Mouse (Mus musculus) gastrocnemius, postnatal 14 days (tissue): Measurements from ENCODE around the gene Sdc4. TPM values are rescaled to one million over a fixed set of nuclear protein-coding genes. Genes with fewer than 3 reads are reported as not detected.

Experiments
- DNase-seq: peaks from one replicate; pipeline ENCODE4 v3.0.0; 2021; ENCODE audit warnings: mixed read lengths
- intact Hi-C: fragments of 180-260 bp; cut with DNase I; formaldehyde crosslinking; loops from one replicate; pipeline ENCODE4 v1.15.1; 2025; ENCODE audit warnings: low total_unique reads
- total RNA-seq, 2 experiments: library from RNA; stranded (reverse); gene quantifications; 2 replicates each; pipeline ENCODE4 v1.2.3; 2021

The Sdc4 gene
- total RNA-seq, 2 experiments from 2014 or later, result 45.1 to 72.6 TPM

DNA sequence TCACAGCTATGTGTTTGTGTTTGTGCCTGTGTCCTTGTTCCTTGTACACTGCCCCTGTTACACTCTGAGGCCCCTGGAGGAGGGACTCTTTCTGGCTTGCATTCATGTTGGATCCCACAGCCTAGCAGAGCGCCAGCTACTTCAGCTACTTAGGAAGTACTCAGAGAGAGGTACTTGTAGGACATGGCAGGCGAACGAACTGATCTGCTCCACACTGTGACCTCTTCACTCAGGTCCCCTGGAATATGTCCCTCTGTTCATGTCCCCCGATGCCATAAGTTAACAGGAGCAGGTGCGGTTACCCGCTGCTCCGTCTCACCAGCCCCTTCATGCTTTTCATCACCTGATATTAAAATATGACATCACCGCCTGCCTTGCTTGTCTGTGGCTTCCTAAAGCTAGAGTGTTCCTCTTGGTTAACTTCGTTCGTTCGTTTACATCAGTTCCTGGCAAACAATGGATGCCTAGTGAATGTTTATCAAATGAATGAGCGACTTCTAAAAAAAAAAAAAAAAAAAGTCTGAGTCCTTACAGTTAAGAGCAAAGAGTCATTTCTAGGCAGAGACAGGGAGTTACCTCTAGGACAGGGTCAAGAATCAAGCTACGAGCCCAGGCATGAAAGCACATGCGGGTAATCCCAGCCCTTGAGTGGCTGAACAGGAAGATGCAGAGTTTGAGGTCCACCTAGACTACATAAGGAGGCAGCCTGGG, 9.5 kb upstream of the Sdc4 start:
- intact Hi-C loops, result no loop called here
- DNase-seq, result no peak

DNA sequence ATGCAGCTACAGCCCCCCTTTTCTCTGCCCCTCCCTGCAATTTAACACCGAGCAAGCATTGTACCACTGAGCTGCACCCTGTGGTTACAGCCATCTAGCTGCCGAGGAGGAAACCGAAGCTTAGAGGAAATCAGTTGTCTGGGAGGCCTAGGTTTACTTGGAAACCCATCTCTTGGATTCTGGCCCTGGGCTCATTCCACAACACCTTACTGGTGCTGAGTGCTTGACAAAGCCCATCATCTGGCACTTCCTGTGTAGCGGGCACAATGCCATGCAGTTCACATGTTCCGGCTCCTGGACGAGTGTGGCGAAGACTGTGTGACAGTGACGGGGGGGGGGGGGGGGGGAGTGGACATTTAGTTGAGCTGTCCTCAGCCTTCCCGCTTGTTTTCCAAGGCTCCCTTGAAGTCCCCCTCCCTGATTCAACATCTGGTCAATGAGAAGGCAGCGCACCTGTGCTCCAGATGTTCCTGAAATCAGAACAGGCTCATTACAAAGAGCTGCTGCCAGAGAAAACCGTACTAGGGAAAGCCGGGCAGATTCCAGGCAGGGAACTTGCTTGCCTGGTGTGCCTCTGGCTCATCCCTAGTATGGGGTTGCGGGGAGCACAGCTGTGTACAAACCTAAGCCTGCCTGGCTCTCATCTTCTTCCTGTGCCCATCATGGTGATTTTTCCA, 8.5 kb upstream of the Sdc4 start:
- intact Hi-C loops, result no loop called here
- no peak for DNase-seq

DNA sequence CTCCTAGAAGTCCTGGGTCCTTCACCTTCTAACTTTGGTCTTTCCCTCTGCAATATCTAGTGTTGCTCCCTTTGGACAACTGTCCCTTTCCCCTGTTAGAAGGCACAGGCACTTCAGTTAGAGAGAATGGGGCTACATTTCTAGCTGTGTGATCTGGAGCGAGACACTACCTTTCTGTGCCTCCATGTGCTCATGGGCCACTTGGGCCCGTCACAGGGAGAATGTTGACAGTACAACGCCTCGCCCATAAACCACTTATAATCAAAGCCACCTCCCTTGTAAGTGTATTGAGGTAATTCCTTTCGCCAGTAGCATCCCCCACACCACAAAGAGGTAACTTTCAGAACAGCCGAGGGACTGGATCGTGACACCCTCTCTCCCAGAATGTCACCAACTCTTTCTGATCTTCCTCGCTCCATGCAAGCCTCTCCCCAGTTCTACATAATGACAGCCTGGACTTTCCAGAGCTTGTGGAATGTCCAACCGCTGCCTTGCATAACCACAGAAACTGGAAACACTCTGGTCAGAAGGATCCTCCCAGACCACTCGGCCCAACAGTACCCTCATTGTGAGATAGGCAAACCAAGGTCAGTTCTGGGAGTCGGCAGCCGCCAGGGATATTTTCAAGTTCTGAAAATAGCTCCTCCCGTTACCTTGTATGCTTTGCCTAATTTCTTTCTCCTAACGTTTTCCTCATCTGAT, 5.8 kb upstream of the Sdc4 start:
- no peak for DNase-seq
- intact Hi-C loops, result no loop called here

GRCm38 (mm10) chr2:164448921-164449320, 5.2 kb upstream of the Sdc4 start:
- DNase-seq, result no peak
- intact Hi-C loops, result no loop called here

GRCm38 (mm10) chr2:164448140-164448539, 4.5 kb upstream of the Sdc4 start:
- intact Hi-C loops, result no loop called here
- DNase-seq, result no peak

DNA sequence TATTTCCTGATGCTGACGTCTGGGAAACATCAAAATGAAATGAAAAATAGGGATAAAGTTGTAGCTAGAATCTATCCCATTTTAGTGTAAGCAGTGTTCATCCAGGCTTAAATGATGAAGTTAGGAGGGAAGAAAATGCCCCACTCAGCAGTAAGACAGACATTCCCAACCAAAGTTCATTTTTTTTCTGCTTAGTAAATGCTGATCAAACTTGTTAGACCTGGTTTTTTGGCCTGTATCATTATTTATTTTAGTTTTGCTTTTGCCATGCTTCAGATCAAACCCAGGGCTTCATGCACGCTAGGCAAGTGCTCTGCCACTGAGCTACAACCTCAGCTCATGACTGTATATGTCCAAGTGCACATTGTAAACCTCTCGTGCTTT, 2.4 kb upstream of the Sdc4 start:
- intact Hi-C loops, result no loop called here
- DNase-seq, result no peak

GRCm38 (mm10) chr2:164445399-164446085, 1.9 kb upstream of the Sdc4 start:
- intact Hi-C loops, result no loop called here
- DNase-seq, result no peak

- DNase-seq, result no peak
- intact Hi-C loops, result no loop called here
Measured at GRCm38 (mm10) chr2:164444701-164445100, 1.0 kb upstream of the Sdc4 start.

DNA sequence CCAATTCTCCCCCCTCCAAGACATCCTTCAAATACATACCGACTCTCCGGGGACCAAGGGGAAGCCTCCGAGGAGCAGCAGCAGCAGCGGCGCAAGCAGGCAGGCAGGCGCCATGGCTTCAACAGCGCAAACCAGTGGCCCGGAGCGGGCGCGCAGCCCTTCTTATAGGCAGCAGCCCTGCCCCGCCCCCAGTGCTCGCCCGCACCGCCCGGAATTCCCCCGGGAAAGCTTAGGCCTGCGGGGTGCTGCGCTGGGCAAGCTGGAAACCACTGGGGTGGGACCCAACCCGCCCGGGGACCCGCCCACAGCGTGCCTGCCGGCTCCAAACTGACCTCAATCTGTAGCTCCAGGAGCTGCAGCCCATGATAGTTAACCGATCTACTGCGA, 643 bp downstream of the Sdc4 start:
- intact Hi-C loops, result no loop called here
- peak; percentile 87 for DNase-seq

DNA sequence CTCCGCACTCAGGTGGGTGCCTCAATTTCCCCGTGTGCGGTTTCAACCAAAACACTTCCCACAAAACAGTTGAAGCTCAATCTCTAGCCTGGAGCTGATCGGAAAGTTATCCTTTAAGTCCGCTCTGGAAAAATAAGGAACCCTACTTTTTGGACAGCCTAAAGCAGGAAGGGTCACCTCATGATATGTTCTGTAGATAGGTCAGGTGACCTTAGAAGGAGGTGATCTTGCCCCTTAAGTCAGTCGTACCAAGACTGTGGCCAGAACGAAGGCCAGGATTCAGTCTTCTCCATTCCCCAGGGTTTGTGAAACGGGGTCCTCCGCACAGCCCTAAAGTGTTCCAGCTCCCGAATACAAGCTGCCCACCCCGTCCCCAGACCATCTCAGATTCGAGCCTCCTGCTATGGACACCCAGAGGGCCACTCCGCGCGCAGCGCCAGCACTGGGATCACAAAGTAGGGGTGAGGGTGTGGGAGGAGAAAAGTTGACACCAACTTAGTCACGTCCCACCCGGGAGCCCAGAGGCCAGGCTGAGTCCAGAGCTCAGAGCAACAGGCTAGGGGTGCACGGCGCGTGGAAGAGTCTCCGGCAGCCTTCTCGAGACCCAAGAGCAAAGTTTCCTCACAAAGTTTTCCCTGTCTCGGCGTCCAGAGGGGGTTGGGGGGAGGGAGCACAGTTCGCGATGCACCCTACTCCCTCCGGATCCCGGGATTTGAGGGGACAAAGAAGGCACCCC, 1.2 kb downstream of the Sdc4 start:
- peak; percentile 63 for DNase-seq
- intact Hi-C loops, result no loop called here

- DNase-seq, result no peak
- intact Hi-C loops, result no loop called here
Measured at GRCm38 (mm10) chr2:164441731-164442130, 2.0 kb downstream of the Sdc4 start.

DNA sequence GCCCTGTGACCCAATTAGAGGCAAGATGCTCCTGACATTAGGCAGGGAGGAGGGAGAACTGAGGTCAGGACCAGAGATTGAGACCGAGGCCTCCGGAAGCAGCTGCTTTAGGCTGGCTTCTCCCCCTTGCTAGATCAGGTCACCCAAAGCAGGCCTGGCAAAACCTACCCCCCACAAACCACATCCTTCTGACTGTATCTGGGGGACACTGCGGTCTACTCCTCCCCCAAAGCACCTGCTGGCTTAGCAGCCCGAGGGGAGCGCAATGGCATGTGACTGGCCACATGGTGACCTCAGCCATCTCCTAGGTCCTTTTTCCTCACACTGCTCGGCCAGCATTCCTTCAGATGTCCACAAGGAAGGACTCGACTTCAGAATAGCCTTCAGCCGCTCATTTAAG, 2.5 kb downstream of the Sdc4 start:
- DNase-seq, result peak; percentile 37
- intact Hi-C loops, result no loop called here

DNA sequence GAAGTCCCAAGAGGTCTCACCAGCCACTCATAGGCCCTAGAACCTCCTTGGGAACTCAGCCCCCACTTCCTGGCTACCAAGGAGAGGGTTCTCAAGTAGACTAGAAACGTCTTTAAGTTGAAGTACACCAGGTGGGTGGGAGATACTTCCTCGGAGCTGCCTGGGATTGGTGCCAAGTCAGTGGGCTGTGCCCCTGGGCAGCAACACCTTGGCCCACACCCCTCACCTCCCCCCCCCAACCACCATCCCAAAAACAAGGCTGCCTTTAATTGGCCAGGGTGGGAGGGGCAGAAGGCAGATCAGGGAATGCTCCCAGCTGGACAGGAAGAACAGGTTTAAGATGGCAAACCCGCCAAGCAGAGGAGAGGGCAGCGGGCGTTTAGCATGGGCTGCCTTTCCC, 3.4 kb downstream of the Sdc4 start:
- intact Hi-C loops, result no loop called here
- no peak for DNase-seq

GRCm38 (mm10) chr2:164439001-164439421, 4.7 kb downstream of the Sdc4 start:
- intact Hi-C loops, result no loop called here
- no peak for DNase-seq

- DNase-seq, result no peak
- intact Hi-C loops, result no loop called here
Measured at GRCm38 (mm10) chr2:164438257-164438656, 5.4 kb downstream of the Sdc4 start.

DNA sequence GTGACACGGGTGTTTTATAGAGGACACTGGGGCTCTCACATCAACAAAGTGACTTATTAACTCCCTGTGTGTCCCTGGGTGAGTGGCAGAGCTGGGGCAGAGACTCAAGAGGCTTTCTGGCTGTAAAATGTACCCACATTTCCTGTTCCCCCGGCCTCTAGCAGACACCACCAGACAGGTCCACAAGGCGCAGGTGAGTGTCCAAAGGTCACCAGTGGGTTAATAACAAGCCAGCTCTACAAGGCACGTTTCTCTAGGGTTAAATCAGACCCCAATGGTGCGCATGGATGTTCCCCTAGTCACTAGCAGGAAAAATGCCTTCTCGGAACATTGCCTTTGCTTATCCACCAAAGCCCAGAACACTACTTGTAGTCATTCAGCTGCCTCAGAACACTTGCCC, 6.0 kb downstream of the Sdc4 start:
- intact Hi-C loops, result no loop called here
- DNase-seq, result no peak

DNA sequence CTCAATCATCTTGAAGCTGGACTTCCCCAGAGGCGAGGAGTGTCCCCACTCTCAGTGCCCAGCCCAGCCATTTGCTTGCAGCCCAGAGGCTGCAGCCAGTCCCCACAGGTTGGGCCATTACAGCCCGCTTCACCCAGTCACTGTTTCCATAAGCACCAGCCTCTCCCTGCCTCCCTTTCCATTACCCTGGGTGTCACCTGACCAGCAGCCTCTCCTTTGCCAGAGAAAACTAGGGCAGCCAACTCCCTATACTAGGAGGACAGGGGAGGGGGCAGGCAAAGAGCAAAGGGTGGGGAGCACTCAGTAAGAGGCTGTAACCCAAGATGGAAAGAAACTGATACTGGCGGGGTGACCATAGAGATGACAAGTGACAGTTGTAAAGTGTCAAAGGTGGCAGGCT, 6.7 kb downstream of the Sdc4 start:
- DNase-seq, result peak; percentile 44
- intact Hi-C loops, result no loop called here

DNA sequence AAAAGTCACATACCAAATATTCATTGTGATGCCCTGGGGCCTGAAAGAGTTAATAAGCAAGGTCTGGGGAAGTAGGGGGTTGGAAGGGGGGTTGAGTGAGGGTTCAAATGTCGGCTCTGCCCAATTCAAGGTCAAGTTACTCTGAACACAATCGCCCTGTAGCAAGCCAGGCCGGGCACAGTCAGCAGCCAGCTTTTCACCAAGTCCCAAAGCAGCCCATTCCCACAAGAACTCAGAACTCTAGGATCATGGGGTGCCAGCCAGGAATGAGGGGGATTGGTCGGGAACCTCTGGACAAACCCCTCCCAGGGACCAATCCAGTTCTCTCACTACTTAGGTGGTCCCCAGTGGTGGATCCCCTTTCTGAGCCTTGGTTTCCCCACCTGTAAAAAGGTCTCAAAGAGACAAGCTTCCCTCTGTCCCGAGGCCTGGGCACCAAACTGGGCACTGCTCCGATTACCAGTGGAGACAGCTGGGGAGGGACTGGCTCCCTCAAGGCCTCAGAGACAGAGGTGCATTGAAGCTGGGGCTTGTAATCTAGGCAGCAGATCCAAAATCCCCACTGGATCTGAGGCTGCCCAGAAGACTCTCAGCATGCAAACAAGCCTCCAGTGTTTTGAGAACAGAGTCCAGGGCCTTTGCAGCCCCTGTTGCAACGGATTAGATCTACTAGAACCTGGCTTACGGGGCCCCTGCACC, 7.3 kb downstream of the Sdc4 start:
- intact Hi-C loops, result no loop called here
- no peak for DNase-seq
